Mouse (Mus musculus) stomach, embryonic 15.5 days (tissue): ENCODE data around the gene Clnk. TPM values are rescaled to one million over a fixed set of nuclear protein-coding genes. Genes with fewer than 3 reads are reported as not detected.
A peak's percentile ranks its signal among the peaks of the same experiment; 100 is the strongest.
"Not testable (repeated sequence)": the region's sequence is repeated elsewhere in the genome, so short reads cannot be mapped to it uniquely, and the experiment has no call there.

ENCODE experiments used
- ATAC-seq: fragments of 200-750 bp; cut with Nextera tagmentation; 2 replicates; pipeline ENCODE4 v1.8.0; 2017; ENCODE audit warnings: low read depth, moderate number of reproducible peaks, moderate TSS enrichment; ENCODE audit not compliant: insufficient read depth, low FRiP score
- H3K27ac ChIP-seq: fragments of 300-500 bp; sonication (generic); 2 replicates; pipeline ENCODE4 v1.5.1; 2015; ENCODE audit warnings: mild to moderate bottlenecking, inconsistent platforms
- H3K27me3 ChIP-seq: fragments of 300-500 bp; sonication (generic); replicated peaks from 2 replicates; pipeline ENCODE4 v1.6.1; 2015; ENCODE audit warnings: inconsistent platforms
- H3K36me3 ChIP-seq: fragments of 300-500 bp; sonication (generic); 2 replicates; pipeline ENCODE4 v1.6.1; 2015; ENCODE audit warnings: inconsistent platforms
- H3K4me1 ChIP-seq: fragments of 300-500 bp; sonication (generic); 2 replicates; pipeline ENCODE4 v1.6.1; 2015; ENCODE audit warnings: inconsistent platforms
- H3K4me2 ChIP-seq: fragments of 300-500 bp; sonication (generic); 2 replicates; pipeline ENCODE4 v1.6.1; 2015; ENCODE audit warnings: mild to moderate bottlenecking, inconsistent platforms
- H3K4me3 ChIP-seq: fragments of 300-500 bp; sonication (generic); replicated peaks from 2 replicates; pipeline ENCODE4 v1.5.1; 2015; ENCODE audit warnings: inconsistent platforms
- H3K9ac ChIP-seq: fragments of 300-500 bp; sonication (generic); 2 replicates; pipeline ENCODE4 v1.6.1; 2015; ENCODE audit warnings: inconsistent platforms
- H3K9me3 ChIP-seq: fragments of 300-500 bp; sonication (generic); 2 replicates; pipeline ENCODE4 v1.6.1; 2016; ENCODE audit warnings: inconsistent platforms
- WGBS: fragments of 180-500 bp; shearing (Covaris S2); methylation state at CpG from one replicate; pipeline ENCODE4 v1.1.7; 2015; 5-methylcytosine and 5-hydroxymethylcytosine counted together
- polyA plus RNA-seq: library from polyadenylated mRNA; unstranded; fragments of >200 nt; fragmentation: Nextera tagmentation; extraction: Ambion mirVana; gene quantifications from 2 replicates; pipeline ENCODE4 v1.2.1, GENCODE M21; 2015

Gene Clnk
- polyA plus RNA-seq = 0.24 and 0.30 TPM in 2 replicates

DNA sequence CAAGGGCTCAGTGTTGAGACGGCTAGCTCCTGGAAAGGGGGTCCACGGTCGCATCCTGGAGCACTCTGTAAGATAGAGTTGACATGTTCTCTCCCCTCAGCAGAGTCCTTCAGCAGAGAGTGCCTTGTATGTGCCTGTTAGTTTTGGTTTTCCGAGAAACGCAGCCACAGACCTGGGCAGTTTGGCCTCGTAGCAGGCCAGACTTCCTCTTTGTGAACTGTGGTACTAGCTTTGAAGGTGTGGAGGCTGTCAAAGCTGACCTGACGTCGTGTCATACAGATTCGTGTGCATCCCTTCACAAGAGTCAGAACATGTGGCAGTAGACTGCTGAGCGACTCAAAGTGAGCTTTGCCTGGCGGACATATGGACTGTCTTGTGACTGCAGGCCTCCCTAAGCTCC is at the start of gene Clnk:
Gene Clnk, minus strand, starts transcription at position 191 of the 400 bp plus-strand sequence.
- no peak for ATAC-seq
- no peak within 1 kb of the TSS for H3K4me3 ChIP-seq
- 76% methylated on average over 11 of the region's 11 CpGs for WGBS
- no peaks in the 10 kb centered on the region for H3K9me3 ChIP-seq
- H3K27me3 ChIP-seq = no peaks in the 10 kb centered on the region
- no peaks in the 10 kb centered on the region for H3K36me3 ChIP-seq
- 0 out of 2 replicates have a peak, but pooled peaks cover 4% of the 10 kb centered on the region for H3K4me1 ChIP-seq
- H3K9ac ChIP-seq = no peak within 1 kb of the TSS
- H3K27ac ChIP-seq = no peak within 1 kb of the TSS
- H3K4me2 ChIP-seq = no peak within 1 kb of the TSS

- no peaks in the 10 kb centered on the region for H3K36me3 ChIP-seq
- H3K9me3 ChIP-seq = no peaks in the 10 kb centered on the region
- no peaks in the 10 kb centered on the region for H3K4me1 ChIP-seq
- H3K27me3 ChIP-seq = no peaks in the 10 kb centered on the region
- no peak for ATAC-seq
- H3K4me2 ChIP-seq = no peak overlapping the region
- H3K4me3 ChIP-seq = no peak overlapping the region
- 51% methylated on average over 3 of the region's 3 CpGs for WGBS
- H3K9ac ChIP-seq = no peak overlapping the region
- no peak overlapping the region for H3K27ac ChIP-seq
Measured at GRCm38 (mm10) chr5:38905271-38905670, 28.7 kb upstream of the Clnk start.

GRCm38 (mm10) chr5:38904528-38905044 is 28.0 kb upstream of the Clnk start:
- Histone ChIP-seq H3K4me1 (no peaks in the 10 kb centered on the region), H3K27ac (no peak overlapping the region), H3K9ac (no peak overlapping the region), H3K36me3 (no peaks in the 10 kb centered on the region), H3K4me3 (no peak overlapping the region), H3K9me3 (no peaks in the 10 kb centered on the region), H3K4me2 (no peak overlapping the region), H3K27me3 (no peaks in the 10 kb centered on the region)
- WGBS = 82% methylated on average over 3 of the region's 3 CpGs
- no peak for ATAC-seq

DNA sequence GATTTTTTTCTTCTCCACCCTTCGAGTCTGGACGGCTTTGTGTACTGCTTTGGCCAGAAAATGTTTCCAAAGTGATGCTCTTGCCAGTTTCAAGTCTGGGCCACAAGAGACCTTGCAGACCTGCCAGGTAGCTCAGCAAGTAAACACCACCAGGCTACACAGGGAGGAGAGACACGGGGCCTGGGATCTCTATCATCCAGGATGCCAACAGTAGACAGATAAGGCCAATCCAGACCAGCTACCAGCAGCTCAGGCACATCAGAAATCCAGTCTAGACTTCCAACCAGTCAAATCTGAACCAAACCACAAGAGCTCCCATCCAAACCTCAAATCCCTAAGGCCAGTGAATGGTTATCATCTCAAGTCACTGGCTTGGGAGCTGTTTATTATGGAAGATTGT is 26.3 kb upstream of the Clnk start:
- 72% methylated on average over 3 of the region's 3 CpGs for WGBS
- H3K27ac ChIP-seq = no peak overlapping the region
- no peak overlapping the region for H3K4me3 ChIP-seq
- no peaks in the 10 kb centered on the region for H3K4me1 ChIP-seq
- H3K9me3 ChIP-seq = no peaks in the 10 kb centered on the region
- no peak for ATAC-seq
- no peaks in the 10 kb centered on the region for H3K36me3 ChIP-seq
- no peak overlapping the region for H3K4me2 ChIP-seq
- no peak overlapping the region for H3K9ac ChIP-seq
- no peaks in the 10 kb centered on the region for H3K27me3 ChIP-seq

DNA sequence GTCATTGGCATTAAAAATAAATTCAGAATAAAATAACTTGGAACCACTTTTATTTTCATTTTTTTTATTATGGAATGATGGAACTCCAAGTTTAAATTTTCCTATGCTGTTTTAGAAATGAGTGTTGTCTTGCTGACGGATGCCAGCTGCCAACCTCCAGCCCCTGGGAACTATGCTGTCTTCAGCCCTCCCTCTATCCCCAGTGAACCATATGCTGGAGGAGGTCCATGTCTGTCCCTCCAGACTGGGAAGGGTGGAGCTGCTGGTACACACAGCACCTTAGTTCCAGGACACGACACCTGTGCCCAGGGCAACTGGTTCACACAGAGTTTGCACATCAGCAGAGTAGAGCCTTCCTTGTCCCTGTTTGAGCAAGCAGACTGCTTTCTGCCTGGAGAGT is 22.4 kb upstream of the Clnk start:
- Histone ChIP-seq H3K9ac (no peak overlapping the region), H3K9me3 (no peaks in the 10 kb centered on the region), H3K4me1 (no peaks in the 10 kb centered on the region), H3K36me3 (no peaks in the 10 kb centered on the region), H3K4me2 (no peak overlapping the region), H3K27ac (no peak overlapping the region), H3K4me3 (no peak overlapping the region), H3K27me3 (no peaks in the 10 kb centered on the region)
- ATAC-seq = peak; percentile 47; the same call in 1 of the 2 replicates
- 60% methylated on average over 2 of the region's 2 CpGs for WGBS

DNA sequence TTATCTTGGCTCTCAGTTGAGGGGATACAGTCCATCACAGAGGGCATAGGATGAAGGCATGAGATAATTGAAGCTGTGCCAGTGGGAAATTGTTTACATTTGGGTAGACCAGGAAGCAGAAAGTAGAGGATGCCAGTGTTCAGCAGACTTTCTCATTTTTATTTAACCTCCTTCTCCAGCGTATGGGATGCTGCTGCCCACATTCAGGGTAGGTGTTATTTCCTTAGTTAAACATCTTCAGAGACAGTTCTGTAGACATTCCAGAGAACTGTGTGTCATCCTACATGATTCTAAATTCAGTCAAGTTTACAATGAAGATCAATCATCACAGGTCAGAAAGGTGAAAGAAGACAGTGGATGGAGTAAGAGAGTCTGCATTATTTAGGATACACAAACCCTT is 12.0 kb upstream of the Clnk start:
- WGBS = 96% methylated on average over 1 of the region's 1 CpGs
- no peak overlapping the region for H3K4me2 ChIP-seq
- H3K4me3 ChIP-seq = no peak overlapping the region
- H3K4me1 ChIP-seq = no peaks in the 10 kb centered on the region
- H3K36me3 ChIP-seq = no peaks in the 10 kb centered on the region
- H3K9me3 ChIP-seq = no peaks in the 10 kb centered on the region
- H3K27ac ChIP-seq = no peak overlapping the region
- no peak overlapping the region for H3K9ac ChIP-seq
- ATAC-seq = no peak
- H3K27me3 ChIP-seq = no peaks in the 10 kb centered on the region

- H3K27ac ChIP-seq = no peak overlapping the region
- H3K4me2 ChIP-seq = no peak overlapping the region
- H3K9ac ChIP-seq = no peak overlapping the region
- no peaks in the 10 kb centered on the region for H3K27me3 ChIP-seq
- no peaks in the 10 kb centered on the region for H3K9me3 ChIP-seq
- no peak for ATAC-seq
- H3K36me3 ChIP-seq = no peaks in the 10 kb centered on the region
- no peaks in the 10 kb centered on the region for H3K4me1 ChIP-seq
- no peak overlapping the region for H3K4me3 ChIP-seq
- WGBS = 85% methylated on average over 2 of the region's 2 CpGs
Measured at GRCm38 (mm10) chr5:38886623-38887275, 10.1 kb upstream of the Clnk start.

DNA sequence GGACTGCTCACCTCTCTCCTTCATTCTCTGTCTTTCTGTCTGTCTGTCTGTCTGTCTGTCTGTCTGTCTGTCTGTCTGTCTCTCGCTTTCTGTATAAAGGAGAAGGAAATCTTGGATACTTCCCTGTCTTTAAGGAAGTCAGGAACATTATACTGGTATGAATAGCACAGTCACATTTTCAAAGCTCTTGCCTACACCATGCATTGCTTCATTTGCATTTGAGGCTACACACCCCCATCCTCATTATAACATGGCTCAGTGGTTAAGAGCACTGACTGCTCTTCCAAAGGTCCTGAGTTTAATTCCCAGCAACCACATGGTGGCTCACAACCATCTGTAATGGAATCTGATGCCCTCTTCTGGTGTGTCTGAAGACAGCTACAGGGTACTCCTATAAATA is 6.0 kb upstream of the Clnk start:
- not testable (repeated sequence) for ATAC-seq, H3K4me2 ChIP-seq, H3K9ac ChIP-seq, H3K9me3 ChIP-seq, H3K4me1 ChIP-seq, H3K27ac ChIP-seq, H3K36me3 ChIP-seq, H3K27me3 ChIP-seq, H3K4me3 ChIP-seq
- WGBS = 94% methylated on average over 1 of the region's 1 CpGs

- H3K4me1 ChIP-seq = 0 out of 2 replicates have a peak, but pooled peaks cover 4% of the 10 kb centered on the region
- peak; percentile 56; the same call in 1 of the 2 replicates for ATAC-seq
- no peak overlapping the region for H3K27ac ChIP-seq
- no peaks in the 10 kb centered on the region for H3K27me3 ChIP-seq
- 47% methylated on average over 4 of the region's 4 CpGs for WGBS
- no peak overlapping the region for H3K4me2 ChIP-seq
- H3K36me3 ChIP-seq = no peaks in the 10 kb centered on the region
- no peak overlapping the region for H3K9ac ChIP-seq
- H3K9me3 ChIP-seq = no peaks in the 10 kb centered on the region
- H3K4me3 ChIP-seq = no peak overlapping the region
Measured at GRCm38 (mm10) chr5:38881728-38882620, 5.4 kb upstream of the Clnk start.

DNA sequence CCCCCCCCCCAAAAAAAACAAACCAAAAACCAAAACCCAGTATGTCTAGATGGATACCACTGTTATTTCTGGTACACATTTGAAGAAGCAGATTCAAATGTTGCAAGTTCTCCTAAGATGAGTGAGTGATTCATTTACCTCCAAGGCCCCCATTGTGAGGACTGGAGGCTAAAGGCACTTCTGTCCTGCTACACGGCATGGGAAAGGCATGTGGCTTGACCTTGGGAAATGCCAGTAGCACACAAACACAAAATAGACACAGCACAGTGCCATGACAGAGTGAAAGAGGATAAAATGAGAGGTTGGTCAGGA is 4.8 kb upstream of the Clnk start:
- H3K36me3 ChIP-seq = no peaks in the 10 kb centered on the region
- H3K4me1 ChIP-seq = 0 out of 2 replicates have a peak, but pooled peaks cover 4% of the 10 kb centered on the region
- no peak overlapping the region for H3K9ac ChIP-seq
- H3K4me3 ChIP-seq = no peak overlapping the region
- ATAC-seq = no peak
- H3K4me2 ChIP-seq = no peak overlapping the region
- H3K27me3 ChIP-seq = no peaks in the 10 kb centered on the region
- H3K9me3 ChIP-seq = no peaks in the 10 kb centered on the region
- H3K27ac ChIP-seq = no peak overlapping the region
- 38% methylated on average over 1 of the region's 1 CpGs for WGBS

DNA sequence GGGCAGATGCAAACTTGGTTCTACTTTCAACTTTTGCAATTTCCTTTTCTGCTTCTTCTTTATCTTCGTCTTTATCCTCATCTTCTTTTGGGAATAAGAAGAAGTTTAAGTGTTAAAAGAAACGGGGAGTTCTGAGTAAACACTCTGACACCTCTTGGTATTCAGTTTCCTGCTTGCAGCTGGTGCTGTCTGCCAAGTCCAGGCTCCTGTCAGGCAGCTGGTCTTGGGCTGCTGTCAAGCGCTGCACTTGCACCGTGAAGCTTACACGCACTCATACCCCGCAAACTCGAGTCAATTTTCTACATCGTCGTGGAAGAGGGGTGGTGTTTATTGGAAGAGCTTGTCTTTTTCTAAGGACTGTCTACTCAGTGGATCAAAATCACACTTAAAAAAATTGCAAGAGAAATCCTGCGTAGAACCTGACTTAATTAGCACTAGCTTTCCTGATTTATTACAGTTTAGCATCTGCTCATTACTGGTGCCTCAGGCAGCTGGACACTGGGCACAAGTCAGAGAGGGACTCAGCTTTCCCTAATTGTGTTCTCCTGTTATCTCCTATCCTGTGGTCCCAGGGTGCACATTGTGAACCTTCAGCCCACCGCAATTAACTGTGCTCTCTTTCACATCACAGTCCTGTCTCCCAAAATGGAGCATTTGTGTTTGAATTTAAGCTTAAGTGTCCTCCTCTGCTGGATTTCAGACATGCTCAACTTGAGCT is 3.5 kb upstream of the Clnk start:
- no peak overlapping the region for H3K9ac ChIP-seq
- H3K4me1 ChIP-seq = 0 out of 2 replicates have a peak, but pooled peaks cover 4% of the 10 kb centered on the region
- H3K4me3 ChIP-seq = no peak overlapping the region
- no peaks in the 10 kb centered on the region for H3K36me3 ChIP-seq
- no peak overlapping the region for H3K4me2 ChIP-seq
- WGBS = 30% methylated on average over 11 of the region's 11 CpGs
- H3K27me3 ChIP-seq = no peaks in the 10 kb centered on the region
- no peak overlapping the region for H3K27ac ChIP-seq
- no peaks in the 10 kb centered on the region for H3K9me3 ChIP-seq
- no peak for ATAC-seq

DNA sequence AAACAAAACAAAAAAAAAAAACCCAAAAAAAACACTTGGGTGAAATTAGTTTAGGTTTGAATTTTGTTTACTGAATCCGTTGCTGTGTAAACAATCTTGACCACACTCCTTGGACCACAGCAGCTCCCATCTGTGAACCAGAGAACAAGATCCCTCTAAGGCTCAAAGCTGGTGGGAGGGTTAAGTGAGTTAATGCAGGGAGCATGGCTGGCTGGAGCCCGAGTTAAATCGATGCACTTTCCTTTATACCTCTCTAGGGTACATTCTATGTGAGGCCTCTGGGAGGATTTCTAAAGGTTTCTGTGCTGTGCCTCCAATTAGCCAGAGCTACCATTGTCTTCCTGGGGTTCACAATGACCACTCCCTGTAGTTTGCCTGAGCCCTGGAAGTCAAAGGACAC is 1.2 kb downstream of the Clnk start:
- Histone ChIP-seq H3K9ac (no peak overlapping the region), H3K36me3 (no peaks in the 10 kb centered on the region), H3K4me1 (0 out of 2 replicates have a peak, but pooled peaks cover 4% of the 10 kb centered on the region), H3K9me3 (no peaks in the 10 kb centered on the region), H3K4me2 (no peak overlapping the region), H3K27ac (no peak overlapping the region), H3K27me3 (no peaks in the 10 kb centered on the region), H3K4me3 (no peak overlapping the region)
- ATAC-seq = no peak
- 55% methylated on average over 3 of the region's 3 CpGs for WGBS
